Mouse (Mus musculus): ENCODE measurements around the gene St6galnac5. TPM values are rescaled to one million over a fixed set of nuclear protein-coding genes. Genes with fewer than 3 reads are reported as not detected.

The St6galnac5 gene
- polyA plus RNA-seq, 1 experiment = not detected

DNA sequence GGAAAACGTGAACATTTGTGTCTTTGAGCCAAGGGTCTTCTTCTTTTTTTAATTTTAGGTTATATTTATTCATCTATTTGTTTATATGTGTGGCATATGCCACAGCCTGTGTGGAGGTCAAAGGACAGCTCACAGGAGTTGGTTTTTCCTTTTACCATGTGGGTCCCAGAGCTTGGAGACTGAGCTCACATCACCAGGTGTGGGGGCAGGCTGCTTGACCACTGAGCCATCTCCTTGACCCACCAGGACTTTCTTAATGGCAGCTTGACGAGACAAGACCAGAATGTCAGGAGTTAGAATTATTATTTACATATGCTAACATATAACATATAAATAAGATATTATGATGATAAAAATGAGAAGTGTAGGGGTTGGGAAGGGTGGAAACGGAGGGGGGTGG lies 85.9 kb downstream of the St6galnac5 start:
- no peak overlapping the region for H3K9ac ChIP-seq (ENCODE audit: low read depth, poor library complexity, severe bottlenecking)
- H3K9me3 ChIP-seq (replicated peaks; ENCODE audit: control insufficient read depth, insufficient read depth, low read length, poor library complexity, severe bottlenecking) = no peaks in the 10 kb centered on the region
- H3K4me3 ChIP-seq (ENCODE audit: low read depth, low read length) = no peak overlapping the region
- TF ChIP-seq EP300 (IDR thresholded peaks at IDR 0.05; ENCODE audit: insufficient read depth, low read depth, low read length) = no peak
- TF ChIP-seq CTCF (IDR thresholded peaks at IDR 0.05; ENCODE audit: low read depth, low read length) = no peak
- no peak for TF ChIP-seq POLR2A (IDR thresholded peaks at IDR 0.05; ENCODE audit: insufficient read depth, low read length)
- no peaks in the 10 kb centered on the region for H3K4me1 ChIP-seq (ENCODE audit: control insufficient read depth, insufficient read depth, low read length)
- H3K27me3 ChIP-seq (ENCODE audit: control insufficient read depth, insufficient read depth, low read length, poor library complexity, severe bottlenecking) = no peaks in the 10 kb centered on the region
- no peaks in the 10 kb centered on the region for H3K36me3 ChIP-seq (ENCODE audit: control insufficient read depth, insufficient read depth, low read length, poor library complexity, severe bottlenecking)
- no peak overlapping the region for H3K27ac ChIP-seq (ENCODE audit: insufficient read depth, low read length)

DNA sequence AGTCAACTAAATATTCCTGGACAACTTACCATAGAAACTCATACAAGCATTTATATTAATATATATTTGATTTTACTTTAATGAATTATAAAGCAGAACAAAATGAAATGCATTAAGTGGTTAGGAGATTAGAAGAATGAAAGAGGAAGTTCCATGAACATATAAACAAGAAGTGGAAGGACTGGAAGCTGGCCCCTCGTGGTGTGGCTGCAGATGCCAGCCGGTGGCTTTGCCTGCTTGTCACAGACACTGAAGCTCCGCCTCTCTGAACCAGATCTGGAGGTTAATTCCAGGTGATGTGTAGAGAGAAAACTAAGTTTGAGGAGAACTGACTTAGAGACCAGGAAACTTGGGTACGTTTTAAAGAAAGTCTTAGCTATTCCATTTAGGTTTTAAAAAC lies 87.1 kb downstream of the St6galnac5 start:
- H3K36me3 ChIP-seq (ENCODE audit: control insufficient read depth, insufficient read depth, low read length, poor library complexity, severe bottlenecking) = no peaks in the 10 kb centered on the region
- H3K27ac ChIP-seq (ENCODE audit: insufficient read depth, low read length) = no peak overlapping the region
- no peak overlapping the region for H3K4me3 ChIP-seq (ENCODE audit: low read depth, low read length)
- H3K4me1 ChIP-seq (ENCODE audit: control insufficient read depth, insufficient read depth, low read length) = no peaks in the 10 kb centered on the region
- no peaks in the 10 kb centered on the region for H3K27me3 ChIP-seq (ENCODE audit: control insufficient read depth, insufficient read depth, low read length, poor library complexity, severe bottlenecking)
- no peak overlapping the region for H3K9ac ChIP-seq (ENCODE audit: low read depth, poor library complexity, severe bottlenecking)
- H3K9me3 ChIP-seq (replicated peaks; ENCODE audit: control insufficient read depth, insufficient read depth, low read length, poor library complexity, severe bottlenecking) = no peaks in the 10 kb centered on the region
- no peak for TF ChIP-seq POLR2A (IDR thresholded peaks at IDR 0.05; ENCODE audit: insufficient read depth, low read length)
- no peak for TF ChIP-seq EP300 (IDR thresholded peaks at IDR 0.05; ENCODE audit: insufficient read depth, low read depth, low read length)
- TF ChIP-seq CTCF (IDR thresholded peaks at IDR 0.05; ENCODE audit: low read depth, low read length) = no peak

GRCm38 (mm10) chr3:152888116-152888515 lies 93.9 kb downstream of the St6galnac5 start:
- Histone ChIP-seq H3K4me1 (ENCODE audit: control insufficient read depth, insufficient read depth, low read length) (no peaks in the 10 kb centered on the region), H3K36me3 (ENCODE audit: control insufficient read depth, insufficient read depth, low read length, poor library complexity, severe bottlenecking) (no peaks in the 10 kb centered on the region), H3K27me3 (ENCODE audit: control insufficient read depth, insufficient read depth, low read length, poor library complexity, severe bottlenecking) (no peaks in the 10 kb centered on the region), H3K9ac (ENCODE audit: low read depth, poor library complexity, severe bottlenecking) (no peak overlapping the region), H3K27ac (ENCODE audit: insufficient read depth, low read length) (no peak overlapping the region), H3K4me3 (ENCODE audit: low read depth, low read length) (no peak overlapping the region), H3K9me3 (replicated peaks; ENCODE audit: control insufficient read depth, insufficient read depth, low read length, poor library complexity, severe bottlenecking) (no peaks in the 10 kb centered on the region)
- TF ChIP-seq CTCF (IDR thresholded peaks at IDR 0.05; ENCODE audit: low read depth, low read length) (no peak), EP300 (IDR thresholded peaks at IDR 0.05; ENCODE audit: insufficient read depth, low read depth, low read length) (no peak), POLR2A (IDR thresholded peaks at IDR 0.05; ENCODE audit: insufficient read depth, low read length) (no peak)

DNA sequence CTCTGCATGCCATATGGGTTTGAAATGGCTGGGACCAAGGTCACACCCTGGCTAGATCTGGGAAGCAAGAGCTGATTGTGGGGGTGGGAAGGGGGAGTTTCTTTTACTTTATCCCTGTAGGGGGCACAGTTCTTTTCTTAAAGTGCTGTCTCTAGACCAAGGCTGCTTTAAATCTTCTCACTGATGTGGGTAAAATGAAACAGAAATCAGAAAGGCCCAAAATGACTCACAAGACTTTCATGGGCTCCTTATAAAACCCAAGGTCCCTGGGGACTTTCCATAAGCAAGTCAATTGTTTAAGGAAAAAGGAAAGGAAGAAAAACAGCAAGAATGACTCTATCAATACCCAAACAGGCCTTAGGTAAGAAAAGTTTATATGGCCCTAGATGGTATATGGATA lies 95.3 kb downstream of the St6galnac5 start:
- no peak overlapping the region for H3K27ac ChIP-seq (ENCODE audit: insufficient read depth, low read length)
- H3K4me1 ChIP-seq (ENCODE audit: control insufficient read depth, insufficient read depth, low read length) = no peaks in the 10 kb centered on the region
- H3K9me3 ChIP-seq (replicated peaks; ENCODE audit: control insufficient read depth, insufficient read depth, low read length, poor library complexity, severe bottlenecking) = no peaks in the 10 kb centered on the region
- no peaks in the 10 kb centered on the region for H3K27me3 ChIP-seq (ENCODE audit: control insufficient read depth, insufficient read depth, low read length, poor library complexity, severe bottlenecking)
- no peak overlapping the region for H3K4me3 ChIP-seq (ENCODE audit: low read depth, low read length)
- TF ChIP-seq POLR2A (IDR thresholded peaks at IDR 0.05; ENCODE audit: insufficient read depth, low read length) (no peak), EP300 (IDR thresholded peaks at IDR 0.05; ENCODE audit: insufficient read depth, low read depth, low read length) (no peak), CTCF (IDR thresholded peaks at IDR 0.05; ENCODE audit: low read depth, low read length) (no peak)
- no peak overlapping the region for H3K9ac ChIP-seq (ENCODE audit: low read depth, poor library complexity, severe bottlenecking)
- no peaks in the 10 kb centered on the region for H3K36me3 ChIP-seq (ENCODE audit: control insufficient read depth, insufficient read depth, low read length, poor library complexity, severe bottlenecking)

GRCm38 (mm10) chr3:152883556-152883955 lies 98.5 kb downstream of the St6galnac5 start:
- H3K4me1 ChIP-seq (ENCODE audit: control insufficient read depth, insufficient read depth, low read length) = no peaks in the 10 kb centered on the region
- TF ChIP-seq EP300 (IDR thresholded peaks at IDR 0.05; ENCODE audit: insufficient read depth, low read depth, low read length) = no peak
- no peak for TF ChIP-seq CTCF (IDR thresholded peaks at IDR 0.05; ENCODE audit: low read depth, low read length)
- no peak for TF ChIP-seq POLR2A (IDR thresholded peaks at IDR 0.05; ENCODE audit: insufficient read depth, low read length)
- no peak overlapping the region for H3K27ac ChIP-seq (ENCODE audit: insufficient read depth, low read length)
- no peak overlapping the region for H3K4me3 ChIP-seq (ENCODE audit: low read depth, low read length)
- no peak overlapping the region for H3K9ac ChIP-seq (ENCODE audit: low read depth, poor library complexity, severe bottlenecking)
- no peaks in the 10 kb centered on the region for H3K36me3 ChIP-seq (ENCODE audit: control insufficient read depth, insufficient read depth, low read length, poor library complexity, severe bottlenecking)
- no peaks in the 10 kb centered on the region for H3K27me3 ChIP-seq (ENCODE audit: control insufficient read depth, insufficient read depth, low read length, poor library complexity, severe bottlenecking)
- no peaks in the 10 kb centered on the region for H3K9me3 ChIP-seq (replicated peaks; ENCODE audit: control insufficient read depth, insufficient read depth, low read length, poor library complexity, severe bottlenecking)

DNA sequence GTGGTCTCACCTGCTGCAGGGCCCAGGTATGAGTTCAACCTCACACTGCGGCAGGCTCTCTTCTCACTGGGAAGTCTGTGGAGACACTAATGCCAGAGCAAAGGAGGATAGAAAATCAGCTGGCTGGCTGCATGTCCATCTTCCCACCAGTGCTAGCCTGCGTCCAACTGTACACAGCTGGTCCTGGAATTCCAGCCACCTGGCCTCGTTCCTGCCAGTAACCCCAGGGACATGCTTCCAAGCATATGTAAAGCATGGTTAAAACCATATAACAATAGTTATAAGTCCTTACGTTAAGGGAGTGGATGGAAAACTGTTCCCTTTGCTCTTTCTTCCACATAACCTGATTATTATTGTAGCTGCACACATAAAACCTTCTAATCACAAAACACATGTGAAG lies 100.3 kb downstream of the St6galnac5 start:
- H3K36me3 ChIP-seq (ENCODE audit: control insufficient read depth, insufficient read depth, low read length, poor library complexity, severe bottlenecking) = no peaks in the 10 kb centered on the region
- TF ChIP-seq EP300 (IDR thresholded peaks at IDR 0.05; ENCODE audit: insufficient read depth, low read depth, low read length) (no peak), POLR2A (IDR thresholded peaks at IDR 0.05; ENCODE audit: insufficient read depth, low read length) (no peak), CTCF (IDR thresholded peaks at IDR 0.05; ENCODE audit: low read depth, low read length) (no peak)
- no peaks in the 10 kb centered on the region for H3K9me3 ChIP-seq (replicated peaks; ENCODE audit: control insufficient read depth, insufficient read depth, low read length, poor library complexity, severe bottlenecking)
- no peak overlapping the region for H3K9ac ChIP-seq (ENCODE audit: low read depth, poor library complexity, severe bottlenecking)
- H3K27me3 ChIP-seq (ENCODE audit: control insufficient read depth, insufficient read depth, low read length, poor library complexity, severe bottlenecking) = no peaks in the 10 kb centered on the region
- H3K27ac ChIP-seq (ENCODE audit: insufficient read depth, low read length) = no peak overlapping the region
- H3K4me3 ChIP-seq (ENCODE audit: low read depth, low read length) = no peak overlapping the region
- no peaks in the 10 kb centered on the region for H3K4me1 ChIP-seq (ENCODE audit: control insufficient read depth, insufficient read depth, low read length)

Measured in ES-Bruce4 (cell line).